Mouse (Mus musculus) Patski (cell line): ENCODE data around the gene Il11. TPM values are rescaled to one million over a fixed set of nuclear protein-coding genes. Genes with fewer than 3 reads are reported as not detected.
"Not testable (repeated sequence)": the region's sequence is repeated elsewhere in the genome, so short reads cannot be mapped to it uniquely, and the experiment has no call there.

Experiments
- ATAC-seq: fragments of 100-300 bp; one replicate; pipeline ENCODE4 v1.8.0; 2021
- CTCF ChIA-PET: fragments of 350-600 bp; sonication (Branson Sonifier 250); formaldehyde crosslinking; loops from one replicate; lab custom pipeline; 2022; ENCODE audit warnings: inconsistent platforms; lab: Charles Lee
- POLR2A ChIA-PET: fragments of 350-600 bp; sonication (Branson Sonifier 250); formaldehyde crosslinking; loops from one replicate; lab custom pipeline; 2022; ENCODE audit warnings: antibody characterized with exemption, inconsistent platforms; lab: Charles Lee
- DNase-seq: peaks from one replicate; pipeline ENCODE4 v3.0.0-alpha.2; 2011; ENCODE audit warnings: low read depth, low spot score
- H3K27me3 ChIP-seq: fragments of 371-371 bp; one replicate; pipeline ENCODE4 v1.5.1; 2021
- CTCF ChIP-seq: fragments of 100-300 bp; IDR thresholded peaks from one replicate; pipeline ENCODE4 v1.5.1; 2021
- in situ Hi-C: fragments of 300-500 bp; cut with MboI; formaldehyde crosslinking; loops from 3 replicates; pipeline ENCODE4 v1.11.1; 2018; ENCODE audit warnings: low pct_unique_long_range_greater_than_20kb, mixed read lengths
- polyA plus RNA-seq: library from polyadenylated mRNA; unstranded; gene quantifications from one replicate; pipeline ENCODE4 v1.2.3, GENCODE M21; 2021

Gene Il11
- polyA plus RNA-seq = 2.4 TPM

GRCm38 (mm10) chr7:4782759-4783158, at the start of gene Il11, which contains the start of gene Tmem190:
TSS of gene Il11 (minus strand) at chr7:4782859.
TSS of gene Tmem190 (plus strand) at chr7:4782937.
- in situ Hi-C loops = no loop called here
- no peaks in the 10 kb centered on the region for H3K27me3 ChIP-seq
- DNase-seq = no peak
- CTCF ChIA-PET = interaction anchor here (1.1 kb wide), 1 partner anchor 14 kb away, joined by 3 read pairs; no protein-coding TSS in a partner anchor
- POLR2A ChIA-PET = no interaction called here
- ATAC-seq = no peak
- TF ChIP-seq CTCF = no peak

- in situ Hi-C loops = no loop called here
- TF ChIP-seq CTCF = no peak
- DNase-seq = no peak
- ATAC-seq = no peak
- H3K27me3 ChIP-seq = peaks cover 20% of the 10 kb centered on the region
- POLR2A ChIA-PET = no interaction called here
- CTCF ChIA-PET = no interaction called here
These were observed 47.8 kb upstream of the Il11 start for GRCm38 (mm10) chr7:4830476-4830875.

GRCm38 (mm10) chr7:4825365-4825764, 42.7 kb upstream of the Il11 start:
- CTCF ChIA-PET = no interaction called here
- POLR2A ChIA-PET = no interaction called here
- no peaks in the 10 kb centered on the region for H3K27me3 ChIP-seq
- in situ Hi-C loops = no loop called here
- TF ChIP-seq CTCF = no peak
- ATAC-seq (no peak), DNase-seq (no peak)

- ATAC-seq (peak; percentile 35), DNase-seq (no peak)
- no peaks in the 10 kb centered on the region for H3K27me3 ChIP-seq
- in situ Hi-C loops = no loop called here
- no peak for TF ChIP-seq CTCF
- CTCF ChIA-PET = no interaction called here
- POLR2A ChIA-PET = no interaction called here
These were observed 39.7 kb upstream of the Il11 start for GRCm38 (mm10) chr7:4822162-4822907.

- ChIA-PET CTCF (no interaction called here), POLR2A (no interaction called here)
- no peak for ATAC-seq
- H3K27me3 ChIP-seq = no peaks in the 10 kb centered on the region
- TF ChIP-seq CTCF = no peak
- in situ Hi-C loops = no loop called here
- DNase-seq = no peak
These were observed 39.0 kb upstream of the Il11 start for GRCm38 (mm10) chr7:4821690-4822089.

GRCm38 (mm10) chr7:4820925-4821324, 38.3 kb upstream of the Il11 start:
- CTCF ChIA-PET, DNase-seq, H3K27me3 ChIP-seq, POLR2A ChIA-PET, in situ Hi-C loops, ATAC-seq: not testable (repeated sequence)

GRCm38 (mm10) chr7:4816559-4816958, 33.9 kb upstream of the Il11 start:
- in situ Hi-C loops = no loop called here
- DNase-seq = no peak
- TF ChIP-seq CTCF = no peak
- ChIA-PET POLR2A (no interaction called here), CTCF (interaction anchor here (1.9 kb wide), 1 partner anchor 123 kb away, joined by 5 read pairs; no protein-coding TSS in a partner anchor)
- no peaks in the 10 kb centered on the region for H3K27me3 ChIP-seq
- no peak for ATAC-seq

GRCm38 (mm10) chr7:4813105-4813791, 30.6 kb upstream of the Il11 start:
- H3K27me3 ChIP-seq = no peaks in the 10 kb centered on the region
- in situ Hi-C loops = loop anchor here (5.0 kb wide), 2 partner anchors 104 to 249 kb away; partner anchors contain the start of genes U2af2 and Zfp628
- POLR2A ChIA-PET = interaction anchor here (1.2 to 1.3 kb wide), 2 partner anchors 11 to 17 kb away, joined by 3 read pairs; no protein-coding TSS in a partner anchor
- no peak for DNase-seq
- TF ChIP-seq CTCF = no peak
- ATAC-seq = peak; percentile 1
- CTCF ChIA-PET = interaction anchor here (1.0 to 1.6 kb wide), 3 partner anchors 90 to 103 kb away, joined by 3 to 5 read pairs (median 3); no protein-coding TSS in a partner anchor

- no peaks in the 10 kb centered on the region for H3K27me3 ChIP-seq
- DNase-seq = peak; percentile 97
- in situ Hi-C loops = loop anchor here (5.0 kb wide), 2 partner anchors 105 to 250 kb away; partner anchors contain the start of genes U2af2 and Zfp628
- peak; percentile 98 for ATAC-seq
- TF ChIP-seq CTCF = no peak
- ChIA-PET CTCF (interaction anchor here (0.7 to 1.6 kb wide), 5 partner anchors 90 to 152 kb away, joined by 3 to 5 read pairs (median 3); partner anchors contain the start of gene Sbk2), POLR2A (interaction anchor here (1.1 to 1.3 kb wide), 3 partner anchors 10 to 126 kb away, joined by 3 to 4 read pairs (median 3); no protein-coding TSS in a partner anchor)
These were observed 29.8 kb upstream of the Il11 start, which contains the start of gene Ube2s for GRCm38 (mm10) chr7:4812303-4813104. TSS of gene Ube2s (minus strand) at chr7:4812590.

GRCm38 (mm10) chr7:4811842-4812302, 29.2 kb upstream of the Il11 start:
- no peaks in the 10 kb centered on the region for H3K27me3 ChIP-seq
- in situ Hi-C loops = loop anchor here (5.0 kb wide), 2 partner anchors 105 to 250 kb away; partner anchors contain the start of genes U2af2 and Zfp628
- TF ChIP-seq CTCF = no peak
- no peak for DNase-seq
- ChIA-PET POLR2A (interaction anchor here (1.1 to 1.2 kb wide), 2 partner anchors 9 to 126 kb away, joined by 3 to 4 read pairs; no protein-coding TSS in a partner anchor), CTCF (interaction anchor here (0.7 to 1.6 kb wide), 3 partner anchors 104 to 152 kb away, joined by 3 to 5 read pairs (median 3); partner anchors contain the start of gene Sbk2)
- peak; percentile 23 for ATAC-seq

- DNase-seq, H3K27me3 ChIP-seq, ATAC-seq, CTCF ChIA-PET: not testable (repeated sequence)
- POLR2A ChIA-PET = interaction anchor here (0.5 to 1.1 kb wide), 2 partner anchors 14 to 127 kb away, joined by 3 to 4 read pairs; no protein-coding TSS in a partner anchor
- in situ Hi-C loops = loop anchor here (5.0 kb wide), 2 partner anchors 106 to 251 kb away; partner anchors contain the start of genes U2af2 and Zfp628
These were observed 28.5 kb upstream of the Il11 start for GRCm38 (mm10) chr7:4811131-4811530.
